Mouse (Mus musculus): ENCODE data around the gene Lrrc71. TPM values are rescaled to one million over a fixed set of nuclear protein-coding genes. Genes with fewer than 3 reads are reported as not detected.
A peak's percentile ranks its signal among the peaks of the same experiment; 100 is the strongest.

Gene Lrrc71
- polyA plus RNA-seq (2015; fragmentation: Nextera tagmentation; extraction: Ambion mirVana), result 0.23 and 0.25 TPM in 2 replicates

DNA sequence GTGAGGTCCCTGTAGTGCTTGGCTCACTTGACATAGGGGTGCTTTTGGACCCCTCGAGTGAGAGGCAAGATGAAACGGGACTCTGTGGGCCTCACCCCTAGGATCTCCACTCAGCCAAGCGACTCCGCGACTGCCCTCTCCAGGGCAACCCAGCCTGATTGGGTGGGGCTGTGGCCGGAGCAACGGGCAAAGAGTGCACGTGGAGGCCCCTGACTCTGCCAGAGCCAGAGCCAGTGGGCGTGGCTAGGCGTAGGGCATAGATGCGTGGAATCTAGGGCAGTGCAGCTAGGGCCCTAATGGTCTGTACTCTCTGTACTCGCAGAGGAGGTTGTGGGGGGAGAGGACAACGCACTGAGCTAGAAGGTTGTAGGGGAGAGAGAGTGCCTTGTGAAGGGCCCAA lies at the start of gene Lrrc71:
Gene Lrrc71, minus strand, starts transcription at position 195 of the 400 bp plus-strand sequence.
- Histone ChIP-seq H3K4me3 (ENCODE audit: low read depth, low read length) (no peak within 1 kb of the TSS), H3K4me1 (ENCODE audit: insufficient read depth) (no peaks in the 10 kb centered on the region), H3K9me3 (ENCODE audit: low read length) (no peaks in the 10 kb centered on the region), H3K27ac (ENCODE audit: low read depth) (no peak within 1 kb of the TSS), H3K9ac (replicated peaks) (no peak within 1 kb of the TSS), H3K27me3 (ENCODE audit: insufficient read depth, low read length) (no peaks in the 10 kb centered on the region), H3K4me2 (ENCODE audit: low read depth, low read length) (no peak within 1 kb of the TSS), H3K36me3 (replicated peaks; ENCODE audit: insufficient read depth, low read length) (no peaks in the 10 kb centered on the region)
- WGBS (ENCODE audit: insufficient replicate concordance), result 57% methylated on average over 13 of the region's 13 CpGs
- no peak for TF ChIP-seq CTCF (IDR thresholded peaks at IDR 0.05; ENCODE audit: low read depth)
- no peak for TF ChIP-seq EP300 (IDR thresholded peaks at IDR 0.05; ENCODE audit: low read depth)
- no peak; the same call in 1 of the 2 replicates for ATAC-seq
- DNase-seq, result no peak

DNA sequence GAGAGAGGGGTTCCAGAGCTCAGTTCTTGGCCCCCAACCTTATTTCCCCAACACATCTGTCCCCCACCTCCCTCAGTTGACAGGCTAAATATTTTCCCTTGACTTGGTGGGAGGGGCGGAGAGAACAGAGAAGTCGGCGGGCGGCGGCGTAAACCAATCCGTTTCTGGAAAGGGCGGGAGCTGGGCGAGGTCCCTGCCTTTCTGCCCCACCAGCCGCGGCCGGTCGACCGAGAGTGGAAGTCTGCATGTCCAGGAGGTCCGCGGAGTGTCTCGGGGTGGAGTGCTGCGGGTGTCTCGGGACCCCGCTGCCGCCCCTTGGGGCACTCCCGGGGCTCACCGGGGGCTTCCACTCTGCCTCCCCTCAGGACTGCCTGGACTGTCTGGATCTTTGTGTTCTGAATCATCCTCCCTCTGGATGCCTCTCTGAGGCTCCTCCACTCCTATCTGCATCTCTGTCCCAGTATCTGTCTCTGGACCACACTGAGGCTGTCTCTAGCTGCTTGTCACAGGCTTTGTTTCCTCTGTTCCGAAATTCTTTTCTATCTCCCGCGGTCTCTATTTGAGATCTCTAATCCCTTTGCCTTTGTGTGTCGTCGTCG lies 48.4 kb upstream of the Lrrc71 start, which contains the start of gene Insrr:
Gene Insrr, plus strand, starts transcription at position 216 of the 599 bp plus-strand sequence.
- no peak within 1 kb of the TSS for H3K9ac ChIP-seq (replicated peaks)
- peaks cover 12% of the 10 kb centered on the region for H3K4me1 ChIP-seq (ENCODE audit: insufficient read depth)
- TF ChIP-seq CTCF (IDR thresholded peaks at IDR 0.05; ENCODE audit: low read depth), result no peak
- TF ChIP-seq EP300 (IDR thresholded peaks at IDR 0.05; ENCODE audit: low read depth), result no peak
- 1% methylated on average over 29 of the region's 29 CpGs for WGBS (ENCODE audit: insufficient replicate concordance)
- no peak within 1 kb of the TSS; the same call in 1 of the 2 replicates for H3K4me3 ChIP-seq (ENCODE audit: low read depth, low read length)
- no peak for ATAC-seq
- H3K4me2 ChIP-seq (ENCODE audit: low read depth, low read length), result peak within 1 kb of the TSS; percentile 40
- peaks cover 91% of the 10 kb centered on the region for H3K27me3 ChIP-seq (ENCODE audit: insufficient read depth, low read length)
- H3K36me3 ChIP-seq (replicated peaks; ENCODE audit: insufficient read depth, low read length), result no peaks in the 10 kb centered on the region
- no peaks in the 10 kb centered on the region for H3K9me3 ChIP-seq (ENCODE audit: low read length)
- no peak within 1 kb of the TSS for H3K27ac ChIP-seq (ENCODE audit: low read depth)
- DNase-seq, result no peak

DNA sequence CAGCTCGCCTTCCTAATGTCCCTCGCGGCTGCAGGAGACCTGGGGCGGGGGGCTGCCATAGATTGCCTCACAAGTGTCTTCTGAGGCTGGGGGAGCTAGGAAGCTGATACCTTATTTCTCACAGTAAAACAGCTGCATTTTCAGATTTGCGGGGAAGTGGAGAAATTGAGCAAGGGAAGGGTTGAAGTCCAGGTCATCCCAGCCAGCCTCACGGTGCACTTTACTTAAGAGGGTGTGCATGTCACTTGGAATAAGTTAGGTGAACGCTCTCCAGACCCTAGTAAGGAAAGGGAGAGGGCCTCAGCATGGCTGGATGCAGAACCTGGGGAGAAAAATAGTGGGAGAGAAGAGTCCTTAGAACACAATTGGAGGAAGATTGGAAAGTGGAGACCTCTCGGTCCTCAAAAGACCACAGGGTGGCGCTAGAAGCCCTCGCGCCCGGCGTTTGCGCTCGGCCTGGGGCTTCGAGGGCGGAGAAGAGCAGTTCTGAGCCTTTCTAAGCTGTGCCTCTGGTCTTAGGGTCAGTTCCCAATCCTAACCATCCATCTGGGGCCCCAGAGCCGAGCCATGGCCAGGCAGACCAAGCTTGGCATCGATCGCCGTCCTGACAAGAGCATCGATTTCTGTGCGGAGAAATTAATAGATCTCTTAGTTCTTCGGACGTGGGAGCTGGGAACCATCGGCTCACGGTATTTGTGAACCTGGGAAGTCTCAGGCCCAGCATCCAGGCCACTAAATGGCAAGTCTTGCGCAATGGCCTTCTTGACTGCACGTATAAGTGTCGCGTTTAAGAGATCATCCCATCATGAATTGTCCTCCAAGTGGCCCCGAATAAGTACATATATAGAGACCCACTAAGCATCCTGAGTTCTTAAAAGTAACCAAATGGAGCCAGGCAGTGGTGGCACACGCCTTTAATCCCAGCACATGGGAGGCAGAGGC lies 47.2 kb upstream of the Lrrc71 start:
- peak; percentile 71 for DNase-seq
- Histone ChIP-seq H3K27me3 (ENCODE audit: insufficient read depth, low read length) (peaks cover 92% of the 10 kb centered on the region), H3K4me2 (ENCODE audit: low read depth, low read length) (peak overlapping the region; percentile 39), H3K9ac (replicated peaks) (no peak overlapping the region), H3K9me3 (ENCODE audit: low read length) (no peaks in the 10 kb centered on the region), H3K4me3 (ENCODE audit: low read depth, low read length) (peak overlapping the region; percentile 3; the same call in 1 of the 2 replicates), H3K36me3 (replicated peaks; ENCODE audit: insufficient read depth, low read length) (no peaks in the 10 kb centered on the region), H3K27ac (ENCODE audit: low read depth) (no peak overlapping the region), H3K4me1 (ENCODE audit: insufficient read depth) (peaks cover 12% of the 10 kb centered on the region)
- ATAC-seq, result peak; percentile 64; the same call in 1 of the 2 replicates
- WGBS (ENCODE audit: insufficient replicate concordance), result 13% methylated on average over 33 of the region's 33 CpGs
- TF ChIP-seq CTCF (IDR thresholded peaks at IDR 0.05; ENCODE audit: low read depth), result peak; percentile 74
- TF ChIP-seq EP300 (IDR thresholded peaks at IDR 0.05; ENCODE audit: low read depth), result no peak

DNA sequence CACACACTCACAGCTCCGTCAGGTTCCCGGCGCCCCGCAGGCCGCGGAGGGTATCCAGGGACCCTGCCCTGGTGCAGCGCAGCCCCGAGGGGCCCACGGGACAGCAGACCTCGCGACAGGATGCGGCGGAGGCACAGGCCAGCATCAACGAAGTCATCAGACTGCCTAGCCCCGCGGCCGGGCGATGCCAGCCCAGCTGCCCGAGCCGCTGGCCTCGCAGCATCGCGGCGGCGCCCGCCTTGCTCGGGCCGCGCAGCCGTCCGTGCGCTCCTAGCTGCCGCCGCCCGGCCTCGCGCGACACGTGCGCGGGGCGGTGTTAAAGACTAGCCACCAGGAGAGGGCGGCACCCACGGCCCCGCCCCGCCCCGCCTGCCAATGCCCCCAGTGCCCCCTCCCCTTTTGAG lies 46.5 kb upstream of the Lrrc71 start, which contains the start of gene Ntrk1:
Gene Ntrk1, minus strand, starts transcription at position 241 of the 404 bp plus-strand sequence.
- peak; percentile 78 for ATAC-seq
- peak within 1 kb of the TSS; percentile 39 for H3K4me2 ChIP-seq (ENCODE audit: low read depth, low read length)
- no peak for TF ChIP-seq EP300 (IDR thresholded peaks at IDR 0.05; ENCODE audit: low read depth)
- TF ChIP-seq CTCF (IDR thresholded peaks at IDR 0.05; ENCODE audit: low read depth), result no peak
- DNase-seq, result peak; percentile 28
- peaks cover 88% of the 10 kb centered on the region for H3K27me3 ChIP-seq (ENCODE audit: insufficient read depth, low read length)
- H3K4me1 ChIP-seq (ENCODE audit: insufficient read depth), result peaks cover 12% of the 10 kb centered on the region
- no peak within 1 kb of the TSS for H3K27ac ChIP-seq (ENCODE audit: low read depth)
- peak within 1 kb of the TSS; percentile 3; the same call in 1 of the 2 replicates for H3K4me3 ChIP-seq (ENCODE audit: low read depth, low read length)
- WGBS (ENCODE audit: insufficient replicate concordance), result 1% methylated on average over 36 of the region's 47 CpGs
- H3K36me3 ChIP-seq (replicated peaks; ENCODE audit: insufficient read depth, low read length), result no peaks in the 10 kb centered on the region
- no peak within 1 kb of the TSS for H3K9ac ChIP-seq (replicated peaks)
- H3K9me3 ChIP-seq (ENCODE audit: low read length), result no peaks in the 10 kb centered on the region

DNA sequence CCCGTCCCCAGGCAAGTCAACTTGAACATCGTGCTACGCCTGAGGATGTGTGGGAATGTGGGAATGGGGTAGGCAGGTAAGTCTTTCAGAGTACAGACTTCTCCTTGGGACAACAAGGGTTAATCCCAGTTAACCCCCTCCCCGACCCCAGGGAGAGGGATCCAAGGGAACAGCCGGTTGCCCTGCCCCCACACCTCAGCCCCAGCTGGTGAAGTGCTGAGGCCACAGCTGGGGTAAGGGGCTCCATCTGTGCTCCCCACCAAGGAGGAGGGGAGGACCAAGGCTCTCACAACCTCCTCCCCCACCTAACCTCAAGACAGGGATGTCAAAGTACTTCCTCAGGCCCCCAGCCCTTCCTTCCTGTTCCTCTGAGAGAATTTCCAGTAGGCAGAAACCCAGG lies 41.3 kb upstream of the Lrrc71 start:
- H3K27ac ChIP-seq (ENCODE audit: low read depth), result no peak overlapping the region
- no peak overlapping the region for H3K9ac ChIP-seq (replicated peaks)
- no peaks in the 10 kb centered on the region for H3K36me3 ChIP-seq (replicated peaks; ENCODE audit: insufficient read depth, low read length)
- H3K4me3 ChIP-seq (ENCODE audit: low read depth, low read length), result no peak overlapping the region
- no peaks in the 10 kb centered on the region for H3K9me3 ChIP-seq (ENCODE audit: low read length)
- DNase-seq (no peak), ATAC-seq (no peak)
- H3K4me1 ChIP-seq (ENCODE audit: insufficient read depth), result peaks cover 2% of the 10 kb centered on the region; the same call in 1 of the 2 replicates
- WGBS (ENCODE audit: insufficient replicate concordance), result 42% methylated on average over 5 of the region's 5 CpGs
- TF ChIP-seq CTCF (IDR thresholded peaks at IDR 0.05; ENCODE audit: low read depth) (no peak), EP300 (IDR thresholded peaks at IDR 0.05; ENCODE audit: low read depth) (no peak)
- peaks cover 37% of the 10 kb centered on the region for H3K27me3 ChIP-seq (ENCODE audit: insufficient read depth, low read length)
- no peak overlapping the region for H3K4me2 ChIP-seq (ENCODE audit: low read depth, low read length)

DNA sequence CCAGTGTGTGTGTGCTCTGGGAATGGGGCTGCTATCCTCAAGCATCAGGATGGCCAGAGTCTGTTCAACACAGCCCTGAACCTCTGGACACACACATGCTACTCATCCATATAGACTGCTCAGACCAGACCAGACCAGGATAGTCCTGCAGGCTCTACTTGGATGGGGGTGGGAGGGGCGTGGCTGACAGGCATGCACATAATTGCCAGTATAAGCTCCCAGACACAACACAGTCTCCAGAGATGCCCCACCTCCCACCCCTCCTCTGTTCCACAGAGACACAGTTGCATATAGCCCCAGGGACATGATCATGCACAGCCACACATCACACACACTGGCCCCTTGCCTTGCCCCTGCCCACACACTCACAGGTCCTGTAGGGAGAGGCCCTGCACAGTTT lies 40.8 kb upstream of the Lrrc71 start:
- Histone ChIP-seq H3K27ac (ENCODE audit: low read depth) (no peak overlapping the region), H3K27me3 (ENCODE audit: insufficient read depth, low read length) (peaks cover 32% of the 10 kb centered on the region), H3K4me2 (ENCODE audit: low read depth, low read length) (no peak overlapping the region), H3K9ac (replicated peaks) (no peak overlapping the region), H3K36me3 (replicated peaks; ENCODE audit: insufficient read depth, low read length) (no peaks in the 10 kb centered on the region), H3K4me1 (ENCODE audit: insufficient read depth) (no peaks in the 10 kb centered on the region), H3K4me3 (ENCODE audit: low read depth, low read length) (no peak overlapping the region), H3K9me3 (ENCODE audit: low read length) (no peaks in the 10 kb centered on the region)
- no peak for DNase-seq
- TF ChIP-seq EP300 (IDR thresholded peaks at IDR 0.05; ENCODE audit: low read depth), result no peak
- TF ChIP-seq CTCF (IDR thresholded peaks at IDR 0.05; ENCODE audit: low read depth), result no peak
- WGBS (ENCODE audit: insufficient replicate concordance), result 55% methylated on average over 1 of the region's 1 CpGs
- ATAC-seq, result no peak
